Mouse (Mus musculus) testis, adult 2 months (tissue): ENCODE data around the gene Trim72. TPM values are rescaled to one million over a fixed set of nuclear protein-coding genes. Genes with fewer than 3 reads are reported as not detected.

Experiments
- H3K27ac ChIP-seq: fragments of 200-500 bp; 2 replicates; pipeline ENCODE4 v1.5.1; 2012; ENCODE audit warnings: low read depth, low read length; ENCODE audit not compliant: control insufficient read depth, insufficient read depth
- H3K27me3 ChIP-seq: fragments of 200-500 bp; 2 replicates; pipeline ENCODE4 v1.6.1; 2012; ENCODE audit warnings: mild to moderate bottlenecking, low read length, moderate library complexity; ENCODE audit not compliant: control insufficient read depth, insufficient read depth
- H3K36me3 ChIP-seq: fragments of 200-500 bp; 2 replicates; pipeline ENCODE4 v1.6.1; 2012; ENCODE audit warnings: mild to moderate bottlenecking, low read length; ENCODE audit not compliant: control insufficient read depth, insufficient read depth
- H3K4me1 ChIP-seq: fragments of 200-500 bp; 2 replicates; pipeline ENCODE4 v1.6.1; 2012; ENCODE audit warnings: low read length; ENCODE audit not compliant: control insufficient read depth, insufficient read depth
- H3K4me3 ChIP-seq: fragments of 200-500 bp; 2 replicates; pipeline ENCODE4 v1.5.1; 2012; ENCODE audit warnings: low read depth, mild to moderate bottlenecking, low read length, moderate library complexity, mixed read lengths; ENCODE audit not compliant: control insufficient read depth
- CTCF ChIP-seq: fragments of 200-500 bp; IDR thresholded peaks from 2 replicates; pipeline ENCODE4 v1.5.1; 2012; ENCODE audit warnings: low read depth, mild to moderate bottlenecking, inconsistent platforms, low read length, moderate library complexity; ENCODE audit not compliant: control insufficient read depth, insufficient read depth, insufficient replicate concordance
- POLR2A ChIP-seq: fragments of 200-500 bp; IDR thresholded peaks from 2 replicates; pipeline ENCODE4 v1.6.1; 2012; ENCODE audit warnings: low read depth, mild to moderate bottlenecking, inconsistent platforms, low read length, moderate library complexity; ENCODE audit not compliant: control insufficient read depth
- polyA plus RNA-seq: library from polyadenylated mRNA; depleted of rRNA; stranded (reverse); fragments of >200 nt; gene quantifications from 2 replicates; pipeline ENCODE4 v1.2.3, GENCODE M21; 2012; rRNA removed

The Trim72 gene
- polyA plus RNA-seq, 1 experiment: 0.32 TPM

GRCm38 (mm10) chr7:128057860-128058259 lies 54.1 kb downstream of the Trim72 start:
- H3K4me1 ChIP-seq: peaks cover 5% of the 10 kb centered on the region
- H3K27ac ChIP-seq: no peak overlapping the region
- H3K27me3 ChIP-seq: no peaks in the 10 kb centered on the region
- H3K4me3 ChIP-seq: no peak overlapping the region
- no peaks in the 10 kb centered on the region for H3K36me3 ChIP-seq
- no peak for TF ChIP-seq CTCF
- TF ChIP-seq POLR2A: no peak

- H3K4me1 ChIP-seq: peaks cover 5% of the 10 kb centered on the region
- TF ChIP-seq POLR2A: no peak
- TF ChIP-seq CTCF: no peak
- no peak overlapping the region for H3K4me3 ChIP-seq
- no peak overlapping the region for H3K27ac ChIP-seq
- H3K27me3 ChIP-seq: no peaks in the 10 kb centered on the region
- no peaks in the 10 kb centered on the region for H3K36me3 ChIP-seq
These were observed 54.8 kb downstream of the Trim72 start for GRCm38 (mm10) chr7:128058576-128058975.

GRCm38 (mm10) chr7:128059091-128059490 lies 55.3 kb downstream of the Trim72 start:
- Histone ChIP-seq H3K36me3 (no peaks in the 10 kb centered on the region), H3K4me1 (peaks cover 5% of the 10 kb centered on the region), H3K27ac (no peak overlapping the region), H3K27me3 (no peaks in the 10 kb centered on the region), H3K4me3 (no peak overlapping the region)
- no peak for TF ChIP-seq CTCF
- TF ChIP-seq POLR2A: no peak

Other genes with a start within 250 kb of the Trim72 start
- gene Orai3, start 234.1 kb upstream of the Trim72 start, polyA plus RNA-seq: 13.8 and 13.9 TPM in 2 replicates
- 15.9 and 18.2 TPM in 2 replicates for gene Setd1a, start 227.3 kb upstream of the Trim72 start, polyA plus RNA-seq
- gene Gm49388, start 218.3 kb upstream of the Trim72 start, polyA plus RNA-seq: not detected in 2 replicates
- gene Hsd3b7, start 203.3 kb upstream of the Trim72 start, polyA plus RNA-seq: 6.1 and 7.1 TPM in 2 replicates
- 18.3 and 19.4 TPM in 2 replicates for gene Stx4a, start 179.7 kb upstream of the Trim72 start, polyA plus RNA-seq
- 2.2 and 2.4 TPM in 2 replicates for gene Stx1b, start 179.4 kb upstream of the Trim72 start, polyA plus RNA-seq
- 57.9 and 60.3 TPM in 2 replicates for gene Zfp646, start 127.7 kb upstream of the Trim72 start, polyA plus RNA-seq
- gene Zfp668, start 127.1 kb upstream of the Trim72 start, polyA plus RNA-seq: 3.2 TPM in 2 replicates
- gene Prss53, start 113.0 kb upstream of the Trim72 start, polyA plus RNA-seq: 0.76 and 0.88 TPM in 2 replicates
- gene Gm21974, start 108.5 kb upstream of the Trim72 start, polyA plus RNA-seq: not detected in 2 replicates
- gene Vkorc1, start 108.3 kb upstream of the Trim72 start, polyA plus RNA-seq: 29.3 and 39.0 TPM in 2 replicates
- gene Bckdk, start 99.9 kb upstream of the Trim72 start, polyA plus RNA-seq: 7.9 and 10.6 TPM in 2 replicates
- gene Kat8, start 91.4 kb upstream of the Trim72 start, polyA plus RNA-seq: 98.4 and 105 TPM in 2 replicates
- 0.26 and 4.0 TPM in 2 replicates for gene Prss8, start 73.8 kb upstream of the Trim72 start, polyA plus RNA-seq
- 5.9 and 6.3 TPM in 2 replicates for gene Prss36, start 57.2 kb upstream of the Trim72 start, polyA plus RNA-seq
- gene Fus, start 36.5 kb upstream of the Trim72 start, polyA plus RNA-seq: 271 and 306 TPM in 2 replicates
- gene Pycard, start 10.1 kb upstream of the Trim72 start, polyA plus RNA-seq: 2.9 and 3.1 TPM in 2 replicates
- 0.25 and 0.55 TPM in 2 replicates for gene Itgam, start 58.7 kb downstream of the Trim72 start, polyA plus RNA-seq
- not detected in 2 replicates for gene Gm49368, start 58.7 kb downstream of the Trim72 start, polyA plus RNA-seq
- 0.16 and 0.24 TPM in 2 replicates for gene Itgax, start 125.6 kb downstream of the Trim72 start, polyA plus RNA-seq
- 21.1 and 21.4 TPM in 2 replicates for gene Itgad, start 150.4 kb downstream of the Trim72 start, polyA plus RNA-seq
- gene Cox6a2, start 202.4 kb downstream of the Trim72 start, polyA plus RNA-seq: 0.35 and 0.52 TPM in 2 replicates
- gene Armc5, start 233.4 kb downstream of the Trim72 start, polyA plus RNA-seq: 11.4 and 12.1 TPM in 2 replicates
- 8.1 and 9.5 TPM in 2 replicates for gene 9130023H24Rik, start 234.1 kb downstream of the Trim72 start, polyA plus RNA-seq
- 3.7 and 5.2 TPM in 2 replicates for gene Tgfb1i1, start 242.9 kb downstream of the Trim72 start, polyA plus RNA-seq